Mouse (Mus musculus) brain, embryonic 14.5 days (tissue): ENCODE measurements at regions not wholly inside any gene's neighbourhood (a gene's known extent, or its start where the extent isn't known, plus 50 kb on each side); places are given as distances from the start of the nearest gene placed in this dataset.

Experiments
- CTCF ChIP-seq: fragments of 200-500 bp; IDR thresholded peaks from 2 replicates; pipeline ENCODE4 v1.5.1; 2012; ENCODE audit warnings: inconsistent platforms, mild to moderate bottlenecking, moderate library complexity, borderline replicate concordance; ENCODE audit not compliant: insufficient read depth, insufficient read length; ENCODE audit errors: extremely low read depth
- POLR2A ChIP-seq: fragments of 200-500 bp; IDR thresholded peaks from 2 replicates; pipeline ENCODE4 v1.6.1; 2012; ENCODE audit warnings: mild to moderate bottlenecking, inconsistent platforms, borderline replicate concordance; ENCODE audit not compliant: poor library complexity, insufficient read depth, insufficient read length, severe bottlenecking; ENCODE audit errors: extremely low read depth

DNA sequence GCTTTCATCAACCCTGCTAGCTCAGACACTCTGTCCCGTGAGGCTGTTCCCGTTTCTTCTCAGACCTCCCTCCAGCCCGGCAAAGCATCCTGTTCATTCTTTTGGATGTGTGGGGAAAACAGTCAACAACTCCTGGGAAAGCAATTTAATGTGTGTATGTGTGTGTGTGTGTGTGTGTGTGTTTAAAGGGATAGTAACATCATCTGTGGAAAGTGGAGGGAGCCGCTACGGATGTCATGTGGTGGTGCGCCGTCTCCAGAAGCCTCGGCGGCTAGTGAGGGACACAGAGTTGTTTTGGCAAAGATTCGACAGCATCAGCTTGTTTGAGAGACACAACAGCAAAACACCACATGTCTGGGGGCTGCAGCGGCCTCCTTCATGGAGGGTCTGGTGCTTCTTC, 200.2 kb downstream of the Gadd45g start:
- no peak for TF ChIP-seq CTCF
- no peak for TF ChIP-seq POLR2A
